Mouse (Mus musculus): ENCODE measurements around the gene Sdhd.

The Sdhd gene

DNA sequence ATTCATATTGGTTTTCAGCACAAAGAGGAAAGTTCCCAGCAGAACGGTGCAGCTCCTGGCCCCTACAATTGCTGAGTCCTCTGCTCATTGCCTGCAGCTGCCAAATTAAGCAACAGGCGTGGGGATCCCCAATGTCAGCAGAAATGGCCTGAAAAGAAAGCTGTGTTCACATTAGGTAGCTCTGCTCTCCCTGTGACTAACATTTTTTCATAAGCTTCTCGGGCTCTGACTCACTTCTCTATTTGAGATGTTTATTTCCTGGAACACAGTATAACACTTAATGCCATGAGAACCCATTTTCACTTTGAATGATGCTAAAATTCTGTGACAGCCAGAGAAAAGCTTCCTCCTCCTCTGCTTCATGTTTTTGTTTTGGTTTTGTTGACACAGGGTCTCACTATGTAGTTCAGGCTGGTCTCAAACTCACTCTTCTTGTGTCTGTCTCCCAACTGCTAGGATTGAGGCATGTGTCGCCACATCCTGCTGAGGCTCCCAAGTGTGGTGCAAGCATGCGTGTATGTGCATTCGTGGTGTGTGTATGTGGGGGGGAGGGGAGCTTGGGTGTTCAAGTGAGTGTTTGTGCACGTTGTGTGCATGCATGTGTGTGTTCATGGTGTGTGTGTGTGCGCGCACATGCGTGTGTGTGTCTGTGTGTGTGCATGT, 12.6 kb downstream of the Sdhd start:
- DNase-seq (ENCODE audit: extremely low read depth, insufficient read length, low spot score) = peak; percentile 49

DNA sequence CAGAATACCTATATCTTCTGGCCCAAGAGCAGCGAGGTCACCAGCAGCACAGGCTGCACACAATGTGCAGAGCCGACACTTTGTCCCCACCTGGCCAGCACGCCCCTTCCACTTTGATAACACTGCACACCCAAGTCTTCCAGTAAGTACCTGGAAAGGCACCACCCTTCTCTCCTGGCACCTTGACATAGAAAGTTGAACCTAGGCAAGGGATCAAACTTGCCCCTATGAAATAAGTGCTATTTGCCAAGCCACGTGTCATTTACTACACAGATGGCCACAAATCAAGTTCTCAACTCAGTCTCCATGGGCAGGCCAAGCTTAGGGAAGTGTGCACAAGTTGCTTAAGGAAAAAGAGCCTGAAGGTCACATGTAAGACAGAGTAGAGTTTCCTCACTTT, 16.7 kb downstream of the Sdhd start:
- no peak for DNase-seq (ENCODE audit: extremely low read depth, insufficient read length, low spot score)

DNA sequence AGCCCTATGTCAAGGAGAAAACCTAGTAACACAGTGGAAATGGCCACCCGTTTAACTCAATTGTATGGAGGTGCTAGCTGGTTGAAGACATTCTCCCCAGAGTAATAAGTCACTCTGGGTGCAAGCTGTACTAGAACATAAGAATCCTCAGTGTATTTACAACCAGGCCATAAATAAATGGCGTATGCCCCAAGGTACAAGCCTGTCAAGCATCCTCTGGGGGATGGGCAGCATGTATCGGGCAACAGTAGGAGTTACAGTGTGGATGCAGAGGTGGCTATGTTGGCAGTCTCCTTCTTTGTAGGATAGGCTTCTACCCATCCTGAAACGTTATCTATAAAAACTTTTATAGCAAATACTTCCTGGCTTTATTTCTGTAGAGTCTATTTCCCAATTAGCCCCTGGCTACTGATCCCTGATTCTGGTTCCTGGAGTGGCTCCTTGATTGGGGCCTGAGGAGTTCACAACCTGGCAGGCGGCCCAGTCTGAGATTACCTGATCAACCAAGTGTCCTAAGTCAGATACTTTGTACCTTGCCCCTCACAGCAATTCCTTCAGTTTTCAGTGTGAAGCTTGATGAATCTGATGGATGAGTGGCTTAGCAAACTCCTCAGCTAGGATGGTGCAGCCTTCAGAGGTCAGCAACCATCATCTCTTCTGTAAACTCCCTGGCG, 18.3 kb downstream of the Sdhd start:
- DNase-seq (ENCODE audit: extremely low read depth, insufficient read length, low spot score) = no peak

DNA sequence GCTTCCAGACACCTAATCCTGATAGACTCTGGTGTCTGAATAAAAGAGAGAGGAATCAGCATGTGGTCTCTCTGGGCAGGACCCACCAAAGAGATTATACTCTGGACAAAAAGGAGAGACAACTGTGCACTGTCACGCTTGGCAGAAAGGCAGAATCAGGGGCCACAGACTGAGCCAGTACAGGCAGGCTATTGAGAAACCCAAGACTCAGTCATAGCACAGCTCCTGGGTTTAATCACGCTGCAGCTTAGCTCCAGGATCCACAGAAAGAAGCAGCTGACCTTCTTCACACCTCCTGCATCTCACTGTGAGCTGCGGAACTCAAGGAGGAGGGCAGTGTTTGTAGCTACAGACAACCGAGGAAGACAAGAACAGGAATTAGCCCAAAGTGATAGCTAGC, 23.2 kb downstream of the Sdhd start:
- DNase-seq (ENCODE audit: extremely low read depth, insufficient read length, low spot score) = no peak

DNA sequence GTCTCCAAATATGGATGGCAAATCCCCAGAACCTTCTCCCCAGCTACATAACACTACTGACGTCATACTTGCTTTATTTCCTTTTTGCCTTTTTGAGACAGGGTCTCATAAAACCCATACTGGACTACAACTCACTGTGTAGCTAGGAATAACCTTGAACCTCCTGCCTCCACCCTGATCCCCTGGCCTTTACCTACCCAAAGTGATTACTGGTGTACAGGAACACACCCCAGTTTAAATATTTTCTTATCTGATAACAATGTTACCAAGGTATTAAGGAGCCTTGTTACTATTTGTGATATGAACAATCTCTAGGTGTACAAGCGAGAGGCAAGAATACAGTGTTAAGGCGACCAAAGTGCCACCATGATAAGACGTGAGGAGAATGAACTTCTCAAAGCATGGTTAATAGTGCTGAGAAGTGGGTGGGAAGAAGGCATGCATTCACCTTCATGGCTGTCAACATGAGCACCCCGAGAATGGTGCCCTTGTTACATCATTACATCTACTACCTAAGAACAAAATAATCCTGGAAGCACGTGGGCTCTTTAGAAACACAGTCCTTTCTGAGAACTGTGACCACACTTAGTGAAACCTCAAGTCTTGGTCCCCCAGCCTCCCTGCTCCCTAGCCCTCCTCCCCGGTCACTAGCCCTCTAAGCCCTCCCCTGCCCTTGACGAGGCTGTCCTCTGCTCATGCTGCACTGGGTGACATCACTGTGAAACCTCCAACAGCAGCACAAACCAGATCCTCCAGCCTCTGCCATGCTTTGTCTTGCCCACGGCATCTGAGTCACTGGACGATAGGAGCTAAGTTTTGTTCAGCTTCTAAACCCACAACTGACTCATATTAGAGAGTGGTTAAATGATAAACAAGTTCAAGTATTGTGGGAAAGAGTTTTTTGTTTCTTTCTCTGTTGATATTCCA, 33.8 kb downstream of the Sdhd start:
- peak; percentile 72 for DNase-seq (ENCODE audit: extremely low read depth, insufficient read length, low spot score)

DNA sequence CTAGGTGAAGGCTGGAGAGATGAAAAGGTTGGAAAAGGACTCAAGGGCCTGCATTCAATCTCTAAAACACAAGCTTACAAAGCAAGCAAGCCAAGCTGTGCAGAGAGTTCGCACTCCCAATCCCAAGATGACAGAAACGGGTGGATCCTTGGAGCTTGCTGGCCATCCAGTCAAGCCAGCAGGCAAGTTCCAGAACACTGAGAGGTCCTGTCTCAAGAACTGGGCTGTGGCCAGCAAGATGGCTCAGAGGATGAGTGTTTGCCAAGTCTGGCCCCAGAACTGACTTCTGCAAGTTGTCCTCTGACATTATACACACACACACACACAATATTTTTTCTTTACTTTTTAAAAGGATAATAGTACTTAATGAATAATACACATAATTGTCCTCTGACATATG, 35.7 kb downstream of the Sdhd start:
- no peak for DNase-seq (ENCODE audit: extremely low read depth, insufficient read length, low spot score)

DNA sequence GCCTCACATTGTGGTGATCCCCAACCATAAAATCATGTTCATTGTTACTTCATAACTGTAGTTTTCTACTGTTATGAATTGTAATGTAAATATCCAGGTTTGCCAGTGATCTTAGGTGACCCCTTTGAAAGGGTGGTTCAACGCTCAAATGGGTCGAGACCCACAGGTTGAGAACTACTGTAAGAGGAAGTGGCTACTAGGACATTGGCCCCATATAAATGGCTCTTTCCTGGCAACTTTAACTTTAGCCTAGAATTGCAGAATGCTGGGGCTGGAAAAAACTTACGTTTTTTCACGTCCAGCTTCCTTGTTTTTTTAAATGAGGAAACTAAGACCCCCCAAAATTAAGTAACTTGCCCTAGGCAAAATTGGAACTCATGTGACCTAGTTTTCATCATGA, 36.2 kb downstream of the Sdhd start:
- no peak for DNase-seq (ENCODE audit: extremely low read depth, insufficient read length, low spot score)

DNA sequence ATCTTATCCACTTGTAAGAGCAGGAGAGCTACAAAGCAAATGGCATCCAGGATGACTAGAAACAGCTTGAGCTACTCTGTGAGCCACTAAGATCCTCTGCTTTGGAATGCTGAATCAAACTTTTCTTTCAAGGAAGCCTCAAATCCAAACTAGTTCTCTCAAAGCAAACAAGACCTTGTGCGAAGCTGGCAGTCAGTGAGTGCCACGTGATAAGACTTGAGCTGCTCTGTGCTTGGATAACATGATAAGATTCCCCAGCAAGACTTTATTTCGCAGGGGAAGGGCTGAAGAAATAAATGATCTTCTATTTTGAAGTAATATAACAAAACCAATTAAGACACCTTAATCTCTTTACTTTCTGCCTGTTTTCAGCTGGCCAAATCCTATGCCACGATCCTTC, 37.7 kb downstream of the Sdhd start:
- DNase-seq (ENCODE audit: extremely low read depth, insufficient read length, low spot score) = no peak

DNA sequence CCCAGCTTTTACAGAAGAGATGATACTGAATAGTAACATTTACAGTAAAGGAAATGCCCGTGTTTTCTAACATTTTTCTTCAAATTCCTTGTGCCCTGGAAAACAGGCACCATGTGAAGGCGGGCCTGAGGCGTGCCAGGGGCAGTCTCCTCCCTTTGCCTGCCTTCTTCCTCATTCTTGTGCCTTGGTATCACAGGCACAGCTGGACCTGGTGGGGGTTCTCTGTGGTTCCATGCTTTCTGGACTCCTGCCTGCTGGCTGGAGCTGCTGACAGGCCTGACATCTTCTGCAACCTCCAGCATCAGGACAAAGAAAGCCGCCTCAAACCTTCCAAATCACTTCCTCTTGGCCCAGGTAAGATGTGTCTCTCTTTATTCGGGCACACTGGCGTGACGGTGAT, 38.4 kb downstream of the Sdhd start:
- DNase-seq (ENCODE audit: extremely low read depth, insufficient read length, low spot score) = peak; percentile 69

DNA sequence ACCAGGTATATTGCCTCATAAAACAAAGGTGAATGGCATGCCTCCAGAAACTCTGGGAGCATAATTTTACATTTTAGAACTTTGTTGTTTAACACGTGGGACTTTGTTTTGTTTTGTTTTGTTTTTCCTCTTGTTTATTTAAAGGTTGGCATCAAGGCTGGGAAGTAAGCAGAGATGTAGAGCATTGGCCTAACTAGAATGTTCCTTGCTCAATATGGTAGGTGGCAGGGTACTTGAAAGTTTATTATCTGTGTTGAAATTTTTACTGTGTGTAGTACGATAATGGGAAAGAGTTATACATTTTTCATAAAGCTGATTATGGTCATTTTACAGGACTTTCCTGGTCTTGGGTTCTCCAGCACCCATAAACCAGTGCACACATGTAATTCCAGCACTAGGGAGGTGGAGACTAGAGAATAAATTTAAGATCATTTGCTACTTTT, 41.7 kb downstream of the Sdhd start:
- no peak for DNase-seq (ENCODE audit: extremely low read depth, insufficient read length, low spot score)

DNA sequence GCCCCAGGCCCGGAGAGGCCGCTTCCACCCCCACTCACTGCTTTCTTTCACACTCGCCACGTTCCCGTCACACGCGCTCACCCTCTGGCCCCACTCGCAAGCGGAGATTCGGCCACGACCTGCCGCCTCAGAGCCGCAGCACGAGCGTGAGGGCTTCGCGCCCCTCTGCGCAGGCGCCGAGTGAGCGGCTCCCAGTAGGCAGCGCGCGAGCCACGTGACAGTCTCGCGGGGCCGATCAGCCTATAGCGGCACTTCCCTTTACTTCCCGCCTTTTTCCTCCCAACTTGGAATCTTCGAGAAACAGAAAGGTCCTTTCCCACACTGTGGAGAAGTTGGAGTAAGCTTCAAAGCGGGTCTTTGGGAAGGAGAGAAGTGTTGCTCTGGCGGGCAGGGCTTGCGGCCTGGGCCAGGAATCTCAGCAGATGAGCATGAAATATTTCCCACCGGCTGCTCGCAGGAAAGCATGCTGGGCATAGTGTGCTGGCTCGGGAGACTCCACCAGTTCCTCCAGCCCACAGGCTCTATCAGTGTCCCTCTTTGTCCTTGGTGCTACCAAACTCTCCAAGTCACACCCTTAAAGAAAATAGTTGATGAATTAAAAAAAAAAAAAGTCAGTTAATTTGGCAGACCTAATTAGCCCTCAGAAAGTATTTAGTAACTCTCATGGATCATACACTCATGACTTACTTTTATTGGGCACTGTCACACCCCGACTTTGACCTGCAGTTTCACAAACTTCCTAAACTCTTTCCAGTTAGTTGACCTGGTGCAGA, 42.3 kb downstream of the Sdhd start, which contains the start of gene Tex12:
Gene Tex12 (minus strand): TSS at position 181 of the 773 bp plus-strand sequence.
- no peak for DNase-seq (ENCODE audit: extremely low read depth, insufficient read length, low spot score)

DNA sequence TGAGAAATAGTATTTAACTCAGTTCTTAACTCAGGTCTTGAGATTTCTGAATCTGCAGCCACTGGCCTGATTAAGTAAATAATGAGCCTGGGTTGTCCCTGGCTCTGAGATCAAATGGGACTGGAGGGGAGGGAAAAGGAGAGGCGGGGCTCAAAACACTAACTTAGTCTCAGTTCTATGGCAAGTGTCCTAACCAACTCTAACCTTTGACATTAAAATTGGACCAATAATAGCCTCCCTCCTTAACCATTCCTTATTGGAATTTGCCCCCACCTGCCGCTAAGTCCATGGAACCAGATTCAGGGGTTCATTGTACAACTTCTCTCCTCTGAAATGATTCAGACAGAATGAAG, 48.5 kb downstream of the Sdhd start, which contains the start of gene Bco2:
Gene Bco2 (minus strand): TSS at position 88 of the 353 bp plus-strand sequence.
- DNase-seq (ENCODE audit: extremely low read depth, insufficient read length, low spot score) = no peak

DNA sequence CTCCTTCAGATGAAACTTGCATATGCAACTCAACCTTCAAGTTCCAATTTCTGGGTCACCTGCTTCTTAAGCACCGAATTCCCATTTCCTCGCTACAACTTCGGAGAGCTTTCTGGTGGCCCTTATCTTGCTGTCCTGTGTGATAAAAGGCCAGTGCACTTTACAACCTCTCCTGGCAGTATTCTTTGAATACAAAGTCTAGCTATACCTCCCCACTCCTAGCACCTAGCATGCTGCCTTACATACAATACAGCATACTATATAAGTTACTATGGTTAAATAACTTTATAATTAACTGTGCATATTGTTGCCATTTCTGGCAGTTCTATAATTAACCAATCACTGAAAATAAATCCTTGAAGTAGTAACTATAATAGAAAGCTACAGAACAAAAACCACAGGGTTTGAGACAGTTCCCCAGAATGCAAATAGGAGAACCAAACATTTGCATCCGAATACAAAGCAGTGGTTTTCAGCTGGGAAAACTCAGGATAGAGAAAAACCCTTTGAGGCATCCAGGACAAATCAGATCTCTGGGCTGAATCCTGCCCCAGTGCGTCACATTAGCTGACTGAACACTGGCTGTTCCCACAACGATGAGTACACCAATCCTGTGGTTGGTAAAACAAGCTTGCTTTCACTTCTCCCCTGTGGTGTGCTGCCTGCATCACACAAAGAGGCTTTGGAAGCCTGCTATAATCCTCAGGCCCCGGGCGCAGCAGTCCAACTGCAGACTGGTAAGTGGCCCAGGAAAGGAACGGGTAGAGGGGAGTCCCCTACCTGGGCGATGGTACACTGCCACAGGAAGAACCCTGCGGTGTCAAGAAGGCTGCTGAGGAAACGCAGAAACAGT, 49.1 kb downstream of the Sdhd start, which contains the start of gene Il18:
Gene Il18 (plus strand): TSS at position 587 of the 853 bp plus-strand sequence.
- peak; percentile 76 for DNase-seq (ENCODE audit: extremely low read depth, insufficient read length, low spot score)

DNA sequence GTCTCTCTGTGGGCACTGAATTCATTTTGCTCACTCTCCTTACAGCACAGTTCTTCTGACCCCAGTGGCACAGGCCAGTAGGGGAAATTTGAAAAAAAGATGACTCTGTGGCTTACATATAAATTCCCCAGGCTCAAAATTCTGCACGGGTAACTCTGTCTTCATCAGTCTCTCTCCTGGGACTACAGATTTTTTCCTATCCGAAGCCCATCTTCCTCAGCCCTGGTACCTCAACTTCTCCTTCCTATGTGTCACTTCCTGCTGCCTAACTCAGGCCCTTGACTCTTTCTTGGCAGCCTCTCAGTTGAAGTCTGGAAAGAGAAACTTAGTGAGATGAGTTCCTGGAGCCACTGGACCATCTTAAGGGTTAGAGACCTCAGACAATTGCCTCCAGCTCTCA, 50.1 kb downstream of the Sdhd start:
- DNase-seq (ENCODE audit: extremely low read depth, insufficient read length, low spot score) = no peak

DNA sequence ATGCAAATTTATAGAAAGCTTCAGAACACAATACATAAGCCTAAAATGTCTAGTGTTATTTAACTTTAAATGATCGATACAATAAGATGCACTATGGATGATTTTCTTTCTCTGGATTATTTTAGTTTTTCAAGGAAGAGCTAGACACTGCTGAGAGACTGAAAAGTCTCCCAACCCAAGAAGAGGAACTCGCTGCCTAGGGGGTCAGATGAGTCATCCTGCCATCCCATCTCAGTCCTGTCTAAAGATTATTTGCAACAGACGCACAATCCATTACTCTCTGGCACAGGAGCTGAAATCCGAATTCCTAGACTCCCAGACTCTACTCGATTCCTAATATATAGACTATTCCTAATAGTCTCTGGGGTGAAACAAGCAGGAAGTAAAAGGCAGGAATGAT, 51.4 kb downstream of the Sdhd start:
- no peak for DNase-seq (ENCODE audit: extremely low read depth, insufficient read length, low spot score)

DNA sequence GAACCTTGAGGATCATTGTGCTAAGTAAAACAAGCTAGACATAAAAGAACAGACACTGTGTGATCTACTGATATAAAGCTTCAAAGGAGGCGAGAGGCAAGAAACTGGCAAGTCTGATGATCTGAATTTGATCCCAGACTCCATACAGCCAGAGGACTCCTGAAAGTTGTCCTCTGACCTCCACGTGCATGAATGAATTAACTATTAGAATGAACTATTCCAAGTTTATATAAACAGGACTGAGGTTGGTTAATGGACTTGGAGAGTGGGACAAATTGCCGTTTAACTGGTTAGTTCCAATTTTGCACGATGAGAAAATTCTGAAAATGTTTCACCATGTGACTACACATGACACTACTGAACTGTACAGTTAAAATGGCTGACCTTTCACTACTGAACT, 54.7 kb downstream of the Sdhd start:
- no peak for DNase-seq (ENCODE audit: extremely low read depth, insufficient read length, low spot score)

DNA sequence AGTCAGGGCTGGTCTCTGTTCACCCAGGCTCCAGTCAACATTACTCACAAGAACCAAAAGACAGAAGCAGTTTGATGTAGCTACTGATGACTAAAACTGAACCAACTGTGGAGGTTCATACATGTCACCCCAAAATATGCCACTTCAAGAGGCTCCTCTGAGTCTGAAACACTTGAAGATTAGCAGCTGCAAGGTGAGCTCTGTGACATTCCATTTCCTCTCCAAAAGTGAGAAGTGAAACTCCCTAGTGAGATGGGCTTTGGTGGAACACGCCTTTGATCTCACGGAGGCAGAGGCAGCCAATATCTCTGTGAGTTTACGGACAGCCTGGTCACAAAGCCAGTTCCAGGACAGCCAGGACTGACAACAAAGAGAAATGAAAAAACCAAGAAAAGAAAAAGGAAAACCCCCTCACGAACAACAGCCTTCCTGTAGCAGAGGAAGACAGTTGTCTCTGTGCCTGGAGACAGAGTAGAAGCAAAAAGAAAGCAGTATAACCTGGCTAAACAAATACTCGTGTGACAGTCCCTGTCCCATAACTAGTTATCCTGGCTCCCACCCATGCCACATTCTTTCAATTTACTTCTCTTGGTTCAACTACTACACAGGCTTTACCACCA, 55.6 kb downstream of the Sdhd start:
- no peak for DNase-seq (ENCODE audit: extremely low read depth, insufficient read length, low spot score)

All from 3134 (cell line).